Mouse (Mus musculus) left cerebral cortex, postnatal 10 days (tissue): ENCODE measurements around the gene Grid2. TPM values are rescaled to one million over a fixed set of nuclear protein-coding genes. Genes with fewer than 3 reads are reported as not detected.
A peak's percentile ranks its signal among the peaks of the same experiment; 100 is the strongest.

ENCODE experiments used
- DNase-seq, 2 experiments: peaks; one replicate each; pipeline ENCODE4 v3.0.0; 2021 to 2022; ENCODE audit warnings: low spot score in 2 of 2, mixed read lengths in 1 of 2; ENCODE audit errors: extremely low spot score in 1 of 2
- intact Hi-C: fragments of 180-260 bp; cut with DNase I; formaldehyde crosslinking; loops from one replicate; pipeline ENCODE4 v1.15.1; 2025
- total RNA-seq, 2 experiments: library from RNA; stranded (reverse); gene quantifications; 2 replicates each; pipeline ENCODE4 v1.2.3; 2021

The Grid2 gene
- total RNA-seq, 2 experiments from 2014 or later: 27.7 to 27.8 TPM

- DNase-seq: peak in 1 of 2 experiments; percentile 27
Measured at GRCm38 (mm10) chr6:64734441-64735320, 1479.0 kb downstream of the Grid2 start.

GRCm38 (mm10) chr6:64736317-64736716 lies 1480.6 kb downstream of the Grid2 start:
- intact Hi-C loops: no loop called here
- DNase-seq: no peak

More at GRCm38 (mm10) chr6:64734441-64735320, 1479.0 kb downstream of the Grid2 start:
- intact Hi-C loops: no loop called here

- DNase-seq: no peak
- intact Hi-C loops: no loop called here
Measured at GRCm38 (mm10) chr6:64742915-64743489, 1487.3 kb downstream of the Grid2 start.
